Comparison of ENCODE assay signal across 18 mouse cellular contexts in the genomic region with DNA sequence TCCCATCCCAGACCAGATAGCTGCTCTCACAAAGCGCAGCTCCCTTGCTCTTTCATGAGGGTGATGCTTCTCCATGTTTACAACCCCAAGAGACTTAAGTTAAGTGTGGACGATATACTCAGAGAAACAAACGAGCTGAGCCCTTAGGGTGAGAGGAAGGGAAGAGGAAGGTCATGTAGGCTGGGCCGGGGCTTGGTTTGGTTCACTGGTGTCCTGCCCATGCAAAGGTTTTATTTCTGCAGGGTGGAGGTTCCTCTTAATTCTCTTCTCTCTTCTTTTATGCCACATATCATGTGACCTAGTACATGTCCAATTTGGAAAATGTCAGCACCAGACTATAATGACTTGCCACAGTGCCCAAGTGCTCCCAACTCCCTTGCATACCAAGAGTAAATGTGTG. TPM values are rescaled to one million over a fixed set of nuclear protein-coding genes. Genes with fewer than 3 reads are reported as not detected.
DNase-seq lines count a peak whose midpoint lies in the region; ATAC-seq and TF ChIP-seq lines count a peak whose summit lies in the region.
"Had no signal": no experiment of that assay in that cellular context is flagged by ENCODE, and none has a peak within 500 bp of the region (broad histone marks: within the 10 kb centered on the region; RNA-seq: fewer than 3 reads in every experiment).

No protein-coding gene starts in this region.

- H3K4me2 ChIP-seq in CH12.LX (ENCODE audit: insufficient read depth, low read depth, poor library complexity, severe bottlenecking) = peak overlapping the region; percentile 5; the same call in 1 of the 2 replicates
- H3K4me2 ChIP-seq in kidney, embryonic 15.5 days = no peak overlapping the region
- H3K4me2 ChIP-seq: heart, embryonic 13.5 days had no signal

- in situ Hi-C loops in CH12.LX (cut with MboI; ENCODE audit: low pct_ligation_motif_present, low pct_unique_long_range_greater_than_20kb, low sequenced_read_pairs) = no loop called here

- peak overlapping the region; percentile 99 for H3K27ac ChIP-seq in spleen, adult 2 months (ENCODE audit: insufficient read depth, low read length)
- peak overlapping the region; percentile 23 for H3K27ac ChIP-seq in CH12.LX (ENCODE audit: insufficient read depth, low read depth)
- peak overlapping the region; percentile 27 for H3K27ac ChIP-seq in macrophage
- H3K27ac ChIP-seq in kidney, embryonic 15.5 days = no peak overlapping the region
- H3K27ac ChIP-seq: embryonic facial prominence, embryonic 10.5 days; gastrocnemius, adult 2 months; heart, embryonic 13.5 days; hindbrain, postnatal 0 days had no signal

- no peaks in the 10 kb centered on the region for H3K9me3 ChIP-seq in CH12.LX (replicated peaks; ENCODE audit: low read length)
- no peaks in the 10 kb centered on the region for H3K9me3 ChIP-seq in kidney, embryonic 15.5 days (replicated peaks)
- H3K9me3 ChIP-seq: embryonic facial prominence, embryonic 10.5 days; heart, embryonic 13.5 days had no signal

- no peak for ATAC-seq in kidney, embryonic 15.5 days (replicated peaks; ENCODE audit: low FRiP score)
- ATAC-seq: forebrain, embryonic 14.5 days; hindbrain, postnatal 0 days had no signal

- H3K79me2 ChIP-seq in CH12.LX (replicated peaks; ENCODE audit: control insufficient read depth, extremely low read depth, insufficient read depth, poor library complexity, severe bottlenecking) (peaks cover 6% of the 10 kb centered on the region; the same call in 1 of the 2 replicates), macrophage (ENCODE audit: inconsistent target) (peaks cover 79% of the 10 kb centered on the region)

- no peak for TF ChIP-seq RAD21 in CH12.LX (IDR thresholded peaks at IDR 0.05; ENCODE audit: low read depth, low read length)

- WGBS in spleen, adult 2 months = 29% methylated on average over 4 of the region's 4 CpGs
- WGBS in macrophage (ENCODE audit: missing documents) = 51% methylated on average over 4 of the region's 4 CpGs
- WGBS in kidney, embryonic 15.5 days = 54% methylated on average over 4 of the region's 4 CpGs

- no peak overlapping the region for H3K9ac ChIP-seq in CH12.LX (ENCODE audit: insufficient read depth, low read depth)
- H3K9ac ChIP-seq in kidney, embryonic 15.5 days = no peak overlapping the region
- H3K9ac ChIP-seq: heart, embryonic 13.5 days had no signal

- no peak for TF ChIP-seq POLR2A in spleen, adult 2 months (IDR thresholded peaks at IDR 0.05; ENCODE audit: low read depth, low read length)
- TF ChIP-seq POLR2A in CH12.LX (IDR thresholded peaks at IDR 0.05; ENCODE audit: low read depth, low read length) = no peak

- TF ChIP-seq EP300 in CH12.LX (IDR thresholded peaks at IDR 0.05; ENCODE audit: low read length) = no peak

- no peak for TF ChIP-seq CTCF in spleen, adult 2 months (IDR thresholded peaks at IDR 0.05; ENCODE audit: extremely low read depth, insufficient read depth, insufficient read length, insufficient replicate concordance)
- TF ChIP-seq CTCF in CH12.LX (conservative IDR thresholded peaks at IDR 0.05 in 1 of 2, IDR thresholded peaks at IDR 0.05 in 1 of 2; ENCODE audit: low read depth in 2 of 2, low read length in 2 of 2) = no peak

- dilution Hi-C loops in CH12.LX (cut with MboI; ENCODE audit: extremely low pct_ligation_motif_present, extremely low pct_unique_long_range_greater_than_20kb, low sequenced_read_pairs) = no loop called here

- H3K4me1 ChIP-seq in spleen, adult 2 months (ENCODE audit: control insufficient read depth, insufficient read depth, insufficient read length) = peaks cover 32% of the 10 kb centered on the region
- peaks cover 30 to 94% of the 10 kb centered on the region in 2 experiments for H3K4me1 ChIP-seq in CH12.LX (ENCODE audit: control insufficient read depth in 1 of 2, insufficient read depth in 2 of 2)
- 0 out of 2 replicates have a peak, but pooled peaks cover 2% of the 10 kb centered on the region for H3K4me1 ChIP-seq in kidney, embryonic 15.5 days
- H3K4me1 ChIP-seq: embryonic facial prominence, embryonic 10.5 days had no signal

- no peaks in the 10 kb centered on the region for H3K27me3 ChIP-seq in spleen, adult 2 months (ENCODE audit: control insufficient read depth, insufficient read depth, low read length)
- H3K27me3 ChIP-seq in CH12.LX (replicated peaks) = no peaks in the 10 kb centered on the region
- no peaks in the 10 kb centered on the region for H3K27me3 ChIP-seq in kidney, embryonic 15.5 days
- H3K27me3 ChIP-seq: heart, embryonic 13.5 days had no signal

- peaks cover 4% of the 10 kb centered on the region for H3K36me3 ChIP-seq in spleen, adult 2 months (ENCODE audit: control insufficient read depth, insufficient read depth, low read length)
- peaks cover 2 to 39% of the 10 kb centered on the region in 2 experiments for H3K36me3 ChIP-seq in CH12.LX (replicated peaks in 1 of 2; ENCODE audit: control insufficient read depth in 1 of 2, insufficient read depth in 1 of 2, low read length in 1 of 2)
- H3K36me3 ChIP-seq in macrophage (ENCODE audit: inconsistent target) = peaks cover under 1% of the 10 kb centered on the region; the same call in 1 of the 2 replicates
- H3K36me3 ChIP-seq in kidney, embryonic 15.5 days = no peaks in the 10 kb centered on the region
- H3K36me3 ChIP-seq: embryonic facial prominence, embryonic 10.5 days had no signal

- peak in 1 of 2 experiments; percentile 69 for DNase-seq in spleen, adult 2 months (ENCODE audit: low read depth in 1 of 2, low spot score in 2 of 2)
- DNase-seq in spleen, postnatal 4 days (ENCODE audit: low spot score in 2 of 2) = no peak
- DNase-seq in CH12.LX (ENCODE audit: extremely low read depth) = no peak
- no peak for DNase-seq in cerebellum, adult 9-11 months
- DNase-seq in MN1 (ENCODE audit: low spot score) = no peak
- DNase-seq: adrenal gland, adult 2 months; adrenal gland, postnatal 25 days; cerebellum, adult 11 months; cerebellum, postnatal 10 days; gastrocnemius, adult 2 months; gastrocnemius, postnatal 25 days; heart, postnatal 36 days had no signal

- peak overlapping the region; percentile 53 for H3K4me3 ChIP-seq in spleen, adult 2 months (ENCODE audit: extremely low read depth, insufficient read depth, insufficient read length)
- no peak overlapping the region for H3K4me3 ChIP-seq in CH12.LX (replicated peaks in 1 of 3; ENCODE audit: low read depth in 2 of 3, low read length in 2 of 3, poor library complexity in 1 of 3)
- H3K4me3 ChIP-seq in macrophage (ENCODE audit: inconsistent target) = no peak overlapping the region
- no peak overlapping the region for H3K4me3 ChIP-seq in kidney, embryonic 15.5 days (replicated peaks)
- H3K4me3 ChIP-seq: embryonic facial prominence, embryonic 10.5 days; gastrocnemius, adult 2 months; heart, embryonic 13.5 days had no signal

TF ChIP-seq in CH12.LX, 34 proteins besides CTCF, POLR2A, EP300 and RAD21:
- TF ChIP-seq MXI1 (IDR thresholded peaks at IDR 0.05; ENCODE audit: low read depth, low read length) (no peak), MAZ (IDR thresholded peaks at IDR 0.05; ENCODE audit: low read depth, low read length) (no peak), JUN (IDR thresholded peaks at IDR 0.05; ENCODE audit: insufficient read depth, low read depth, low read length) (no peak), UBTF (IDR thresholded peaks at IDR 0.05; ENCODE audit: low read depth, low read length) (no peak), PAX5 (IDR thresholded peaks at IDR 0.05; ENCODE audit: low read length) (no peak), ZNF384 (IDR thresholded peaks at IDR 0.05; ENCODE audit: low read depth, low read length) (no peak), ETS1 (conservative IDR thresholded peaks at IDR 0.05; ENCODE audit: low read depth, low read length) (no peak), MAX (IDR thresholded peaks at IDR 0.05; ENCODE audit: low read length) (no peak)

RNA-seq across cellular contexts. Expression of gene Pxk, which starts 17.8 kb away (rescaled TPM):
- polyA plus RNA-seq in spleen, adult 2 months (2012; rRNA removed) = 42.5 and 46.2 TPM in 2 replicates
- total RNA-seq in CH12.LX (2012; rRNA removed) (11.7 and 13.1 TPM in 2 replicates), CH12.LX (2014; rRNA removed) (28.9 and 29.4 TPM in 2 replicates)
- polyA plus RNA-seq in CH12.LX (2012; ENCODE audit: insufficient read length, low read depth) (47.2 and 55.7 TPM in 2 replicates), macrophage (2018) (30.9 to 55.5 TPM (median 34.0 TPM) in 3 replicates)
- total RNA-seq in macrophage (2018; cell fraction: chromatin; rRNA removed) = 10 to 100 TPM; 37.6 to 96.2 (median 71.8) TPM
- 10 to 100 TPM; 27.4 to 57.7 (median 40.3) TPM for total RNA-seq in macrophage (2018; cell fraction: cytosol; rRNA removed)
- total RNA-seq in macrophage (2018; cell fraction: nucleus; rRNA removed) = 10 to 100 TPM; 28.0 to 76.9 (median 53.0) TPM
- 33.7 and 35.1 TPM in 2 replicates for polyA plus RNA-seq in kidney, embryonic 15.5 days (2015; fragmentation: Nextera tagmentation; extraction: Ambion mirVana)

RNA-seq across cellular contexts. Expression of gene Rpp14, which starts 35.6 kb away (rescaled TPM):
- 3.0 and 4.7 TPM in 2 replicates for polyA plus RNA-seq in spleen, adult 2 months (2012; rRNA removed)
- total RNA-seq in CH12.LX (2012; rRNA removed) (32.4 and 46.9 TPM in 2 replicates), CH12.LX (2014; rRNA removed) (132 and 140 TPM in 2 replicates)
- polyA plus RNA-seq in CH12.LX (2012; ENCODE audit: insufficient read length, low read depth) (101 and 121 TPM in 2 replicates), macrophage (2018) (13.0 to 22.4 TPM (median 17.1 TPM) in 3 replicates)
- total RNA-seq in macrophage (2018; cell fraction: chromatin; rRNA removed) = 10 to 100 TPM in 1 of 26 experiments, 1 to 10 TPM in 22, under 1 TPM in 3; 0.38 to 11.4 (median 3.0) TPM
- total RNA-seq in macrophage (2018; cell fraction: cytosol; rRNA removed) = 10 to 100 TPM in 23 of 26 experiments, 1 to 10 TPM in 3; 7.6 to 22.7 (median 14.1) TPM
- 10 to 100 TPM in 4 of 26 experiments, 1 to 10 TPM in 22; 2.1 to 18.3 (median 5.1) TPM for total RNA-seq in macrophage (2018; cell fraction: nucleus; rRNA removed)
- polyA plus RNA-seq in kidney, embryonic 15.5 days (2015; fragmentation: Nextera tagmentation; extraction: Ambion mirVana) = 53.0 and 55.5 TPM in 2 replicates

RNA-seq across cellular contexts. Expression of gene Pdhb, which starts 57.1 kb away (rescaled TPM):
- 21.1 and 21.9 TPM in 2 replicates for polyA plus RNA-seq in spleen, adult 2 months (2012; rRNA removed)
- total RNA-seq in CH12.LX (2012; rRNA removed) = 100 and 108 TPM in 2 replicates
- total RNA-seq in CH12.LX (2014; rRNA removed) = 205 and 223 TPM in 2 replicates
- 122 and 132 TPM in 2 replicates for polyA plus RNA-seq in CH12.LX (2012; ENCODE audit: insufficient read length, low read depth)
- 100 to 1,000 TPM in 9 of 26 experiments, 10 to 100 TPM in 17; 30.8 to 128 (median 78.1) TPM for total RNA-seq in macrophage (2018; cell fraction: chromatin; rRNA removed)
- 10 to 100 TPM; 47.6 to 64.9 (median 58.0) TPM for total RNA-seq in macrophage (2018; cell fraction: cytosol; rRNA removed)
- total RNA-seq in macrophage (2018; cell fraction: nucleus; rRNA removed) = 100 to 1,000 TPM in 2 of 26 experiments, 10 to 100 TPM in 24; 28.5 to 109 (median 53.3) TPM
- polyA plus RNA-seq in macrophage (2018) = 53.3 to 66.2 TPM (median 63.0 TPM) in 3 replicates
- 235 and 241 TPM in 2 replicates for polyA plus RNA-seq in kidney, embryonic 15.5 days (2015; fragmentation: Nextera tagmentation; extraction: Ambion mirVana)
